Mouse (Mus musculus) embryonic facial prominence, embryonic 14.5 days (tissue): Measurements from ENCODE around the gene Efcab5. TPM values are rescaled to one million over a fixed set of nuclear protein-coding genes. Genes with fewer than 3 reads are reported as not detected.

ENCODE experiments used
- ATAC-seq: fragments of 200-750 bp; cut with Nextera tagmentation; 2 replicates; pipeline ENCODE4 v1.8.0; 2017; ENCODE audit warnings: low read depth, moderate number of reproducible peaks, moderate TSS enrichment
- DNase-seq: peaks from one replicate; pipeline ENCODE4 v3.0.0-alpha.2; 2015; ENCODE audit warnings: low spot score
- H3K27ac ChIP-seq: fragments of 300-500 bp; sonication (generic); replicated peaks from 2 replicates; pipeline ENCODE4 v1.5.1; 2014; ENCODE audit warnings: low read depth, mild to moderate bottlenecking, low read length, moderate library complexity
- H3K27me3 ChIP-seq: fragments of 300-500 bp; sonication (generic); replicated peaks from 2 replicates; pipeline ENCODE4 v1.6.1; 2014; ENCODE audit warnings: low read length; ENCODE audit not compliant: control insufficient read depth, insufficient read depth
- H3K36me3 ChIP-seq: fragments of 300-500 bp; sonication (generic); 2 replicates; pipeline ENCODE4 v1.6.1; 2014; ENCODE audit warnings: low read length, mixed read lengths; ENCODE audit not compliant: control insufficient read depth, insufficient read depth
- H3K4me1 ChIP-seq: fragments of 300-500 bp; sonication (generic); 2 replicates; pipeline ENCODE4 v1.6.1; 2014; ENCODE audit warnings: antibody characterized with exemption, low read length; ENCODE audit not compliant: control insufficient read depth, insufficient read depth
- H3K4me2 ChIP-seq: fragments of 300-500 bp; sonication (generic); 2 replicates; pipeline ENCODE4 v1.6.1; 2014; ENCODE audit warnings: low read depth, mild to moderate bottlenecking, low read length, moderate library complexity, mixed read lengths
- H3K4me3 ChIP-seq: fragments of 300-500 bp; sonication (generic); 2 replicates; pipeline ENCODE4 v1.5.1; 2014; ENCODE audit warnings: low read depth, mild to moderate bottlenecking, low read length
- H3K9ac ChIP-seq: fragments of 300-500 bp; sonication (generic); 2 replicates; pipeline ENCODE4 v1.6.1; 2014; ENCODE audit warnings: low read depth, mild to moderate bottlenecking, low read length, moderate library complexity, mixed read lengths
- H3K9me3 ChIP-seq: fragments of 300-500 bp; sonication (generic); 2 replicates; pipeline ENCODE4 v1.6.1; 2016; ENCODE audit warnings: low read length; ENCODE audit not compliant: control insufficient read depth
- WGBS: fragments of 180-500 bp; shearing (Covaris S2); extraction: QIAGEN DNeasy Blood & Tissue Kit; methylation state at CpG from one replicate; pipeline ENCODE4 v1.1.7; 2014; 5-methylcytosine and 5-hydroxymethylcytosine counted together
- polyA plus RNA-seq: library from polyadenylated mRNA; unstranded; fragments of >200 nt; fragmentation: Nextera tagmentation; extraction: Ambion mirVana; gene quantifications from 2 replicates; pipeline ENCODE4 v1.2.1, GENCODE M21; 2014

Efcab5 gene
- polyA plus RNA-seq, 1 experiment from 2014 or later, result 0.50 TPM

DNA sequence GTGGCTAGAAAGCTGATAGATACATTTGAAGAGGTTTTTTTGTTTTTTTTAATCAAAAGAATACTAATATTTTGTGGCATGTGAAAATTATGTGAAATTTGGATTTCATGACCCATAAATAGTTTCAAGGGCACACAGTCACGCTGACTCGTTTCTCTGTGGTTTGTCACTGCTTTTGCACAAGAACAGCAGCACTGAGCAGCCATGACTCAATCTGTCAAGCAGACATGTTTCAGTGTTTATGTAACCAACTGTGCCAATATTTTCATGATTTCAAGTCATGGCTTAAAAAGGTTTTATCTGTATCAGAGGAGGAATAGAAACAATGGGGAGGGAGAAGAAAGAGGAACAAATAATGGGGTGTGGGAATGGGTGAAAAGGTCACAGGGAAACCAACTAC, 3.8 kb downstream of the Efcab5 start:
- no peak overlapping the region for H3K27ac ChIP-seq
- no peak overlapping the region for H3K9ac ChIP-seq
- H3K4me1 ChIP-seq, result no peaks in the 10 kb centered on the region
- ATAC-seq (no peak), DNase-seq (no peak)
- WGBS, result 41% methylated on average over 2 of the region's 2 CpGs
- no peak overlapping the region for H3K4me2 ChIP-seq
- no peak overlapping the region for H3K4me3 ChIP-seq
- H3K36me3 ChIP-seq, result no peaks in the 10 kb centered on the region
- no peaks in the 10 kb centered on the region for H3K9me3 ChIP-seq
- H3K27me3 ChIP-seq, result no peaks in the 10 kb centered on the region

DNA sequence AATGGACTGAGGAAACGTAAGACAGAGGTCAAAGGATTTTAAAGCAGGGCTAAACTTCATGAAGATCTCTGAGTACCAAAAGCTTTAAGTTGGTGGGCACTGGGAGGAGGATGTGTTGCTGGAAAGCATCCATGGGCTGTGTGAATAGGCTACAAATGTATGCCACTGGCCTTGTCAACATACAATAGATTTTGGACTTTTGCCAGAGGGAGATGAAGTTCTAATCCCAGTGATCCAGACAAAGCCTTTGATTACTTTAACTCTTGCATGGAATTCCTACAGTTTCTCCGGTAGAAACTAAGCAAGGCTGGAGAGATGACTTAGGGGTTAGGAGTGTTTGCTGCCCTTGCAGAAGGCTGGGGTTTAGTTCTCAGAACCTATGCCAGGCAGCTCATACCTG, 6.2 kb downstream of the Efcab5 start:
- Histone ChIP-seq H3K9ac (no peak overlapping the region), H3K4me3 (no peak overlapping the region), H3K36me3 (no peaks in the 10 kb centered on the region), H3K4me2 (no peak overlapping the region), H3K27me3 (no peaks in the 10 kb centered on the region), H3K27ac (no peak overlapping the region), H3K4me1 (no peaks in the 10 kb centered on the region), H3K9me3 (no peaks in the 10 kb centered on the region)
- ATAC-seq (no peak), DNase-seq (peak; percentile 59)
- 45% methylated on average over 2 of the region's 2 CpGs for WGBS

DNA sequence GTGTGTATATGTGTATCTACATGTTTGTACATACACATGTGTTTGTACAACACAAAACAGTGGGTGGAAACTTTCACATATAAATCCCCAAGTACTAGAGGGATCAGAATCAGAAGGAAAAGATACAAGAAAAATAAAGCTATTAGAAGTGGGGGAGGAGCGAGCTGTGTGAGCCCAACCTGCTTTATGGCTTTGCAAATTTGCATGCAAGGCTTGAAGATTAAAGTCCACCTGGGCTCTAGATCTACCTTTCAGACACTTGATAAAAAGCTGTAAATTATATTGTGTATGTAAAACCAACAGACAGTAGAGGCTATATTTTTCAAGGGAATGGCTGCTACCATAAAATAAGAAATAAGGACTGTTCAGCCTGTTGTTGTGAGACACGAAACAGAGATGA, 6.7 kb downstream of the Efcab5 start:
- H3K4me3 ChIP-seq, result no peak overlapping the region
- no peaks in the 10 kb centered on the region for H3K9me3 ChIP-seq
- no peak for ATAC-seq
- H3K27me3 ChIP-seq, result no peaks in the 10 kb centered on the region
- no peak for DNase-seq
- WGBS, result 80% methylated on average over 2 of the region's 2 CpGs
- H3K27ac ChIP-seq, result no peak overlapping the region
- H3K4me1 ChIP-seq, result no peaks in the 10 kb centered on the region
- H3K9ac ChIP-seq, result no peak overlapping the region
- H3K4me2 ChIP-seq, result no peak overlapping the region
- H3K36me3 ChIP-seq, result no peaks in the 10 kb centered on the region

DNA sequence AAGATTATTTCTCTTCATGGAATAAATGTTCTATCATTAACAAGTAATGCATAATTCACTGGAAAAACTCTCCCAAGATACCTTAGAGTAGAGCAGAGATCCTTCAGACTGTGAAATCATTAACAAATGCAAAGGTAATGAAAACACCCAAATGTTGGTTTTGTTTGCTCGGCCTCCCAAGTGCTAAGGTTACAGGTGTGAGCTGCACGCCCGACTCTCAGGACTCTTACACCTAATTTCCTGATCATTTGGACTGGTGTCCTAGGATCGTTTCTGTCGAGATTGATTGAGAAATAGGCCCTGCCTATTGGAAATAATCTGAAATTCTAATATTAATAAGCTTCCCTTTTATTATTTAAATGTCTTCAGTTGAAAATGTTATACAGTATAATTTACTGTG, 7.2 kb downstream of the Efcab5 start:
- H3K36me3 ChIP-seq, result no peaks in the 10 kb centered on the region
- no peaks in the 10 kb centered on the region for H3K4me1 ChIP-seq
- no peak for DNase-seq
- no peak overlapping the region for H3K9ac ChIP-seq
- no peak overlapping the region for H3K27ac ChIP-seq
- no peaks in the 10 kb centered on the region for H3K9me3 ChIP-seq
- no peak overlapping the region for H3K4me2 ChIP-seq
- no peaks in the 10 kb centered on the region for H3K27me3 ChIP-seq
- H3K4me3 ChIP-seq, result no peak overlapping the region
- WGBS, result 67% methylated on average over 5 of the region's 5 CpGs
- no peak for ATAC-seq

DNA sequence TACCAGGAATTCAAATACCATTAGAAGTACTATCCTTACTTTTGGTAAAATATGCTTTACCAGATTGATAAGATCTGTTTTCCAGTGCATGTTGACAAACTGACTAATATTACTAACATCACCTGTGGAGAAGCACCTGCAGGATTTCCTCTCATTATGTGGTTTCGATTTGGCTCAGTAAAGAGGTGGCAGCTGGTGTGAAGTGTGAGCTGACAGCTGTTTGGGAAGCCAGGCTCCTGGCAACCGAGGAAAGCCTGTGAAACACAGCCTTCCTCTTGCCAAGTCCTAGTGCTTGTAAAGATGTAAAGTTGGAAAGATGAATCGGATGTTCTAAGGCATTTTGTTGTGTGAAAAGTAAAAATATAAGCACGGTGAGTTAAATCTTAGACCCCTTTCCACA, 7.9 kb downstream of the Efcab5 start:
- 47% methylated on average over 4 of the region's 4 CpGs for WGBS
- peak; percentile 57 for DNase-seq
- H3K9me3 ChIP-seq, result no peaks in the 10 kb centered on the region

DNA sequence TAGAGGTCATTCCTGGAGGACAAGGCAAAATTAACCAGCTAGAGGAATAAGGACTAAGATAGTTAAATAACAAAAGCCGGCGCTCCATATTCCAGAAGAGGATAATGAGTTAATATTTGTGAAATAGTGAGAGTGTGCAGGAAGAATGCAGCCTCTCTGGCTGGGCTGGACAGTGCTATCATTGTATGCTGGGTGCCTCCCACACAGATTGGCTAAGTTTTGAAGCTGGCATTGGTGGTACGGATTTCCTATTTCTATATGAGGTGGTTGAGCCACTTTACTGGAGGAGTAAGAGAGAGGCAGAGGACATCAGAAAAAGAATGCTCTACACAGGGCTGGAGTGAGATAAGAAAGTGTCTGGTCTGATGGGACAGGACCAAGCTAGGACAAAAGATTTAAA, 9.0 kb downstream of the Efcab5 start:
- WGBS, result 83% methylated on average over 3 of the region's 3 CpGs
- Histone ChIP-seq H3K4me1 (no peaks in the 10 kb centered on the region), H3K27me3 (no peaks in the 10 kb centered on the region), H3K4me2 (no peak overlapping the region), H3K4me3 (no peak overlapping the region), H3K27ac (no peak overlapping the region), H3K9me3 (no peaks in the 10 kb centered on the region), H3K36me3 (no peaks in the 10 kb centered on the region), H3K9ac (no peak overlapping the region)
- ATAC-seq (no peak), DNase-seq (no peak)

More for the DNA sequence above, 7.9 kb downstream of the Efcab5 start:
- 0 out of 2 replicates have a peak, but pooled peaks have one; percentile 63 for ATAC-seq
- Histone ChIP-seq H3K36me3 (no peaks in the 10 kb centered on the region), H3K27me3 (no peaks in the 10 kb centered on the region), H3K4me2 (no peak overlapping the region), H3K4me1 (no peaks in the 10 kb centered on the region), H3K9ac (no peak overlapping the region), H3K4me3 (no peak overlapping the region), H3K27ac (no peak overlapping the region)

DNA sequence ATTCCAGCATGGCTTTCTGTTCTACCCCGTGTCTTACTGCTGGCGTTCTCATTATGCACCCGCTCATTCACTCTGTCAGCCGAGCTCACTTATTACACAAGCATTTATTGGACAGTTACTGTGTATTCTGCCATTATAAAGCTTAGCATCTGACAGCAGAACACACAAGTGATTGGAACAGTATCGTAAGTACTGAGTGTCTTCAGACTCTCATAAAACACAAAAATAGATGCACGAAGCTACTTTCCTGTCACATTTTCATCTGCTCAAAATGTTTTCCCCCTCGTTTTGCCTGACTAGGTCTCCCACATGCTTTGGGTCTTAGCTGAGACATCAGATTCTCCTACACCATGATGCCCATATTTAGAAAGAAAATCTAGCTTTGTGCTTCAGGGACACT, 14.2 kb downstream of the Efcab5 start:
- Histone ChIP-seq H3K27ac (no peak overlapping the region), H3K9me3 (no peaks in the 10 kb centered on the region), H3K27me3 (no peaks in the 10 kb centered on the region), H3K4me2 (no peak overlapping the region), H3K4me3 (no peak overlapping the region), H3K9ac (no peak overlapping the region), H3K4me1 (peaks cover 6% of the 10 kb centered on the region; the same call in 1 of the 2 replicates), H3K36me3 (no peaks in the 10 kb centered on the region)
- ATAC-seq (no peak), DNase-seq (no peak)
- 58% methylated on average over 7 of the region's 7 CpGs for WGBS

DNA sequence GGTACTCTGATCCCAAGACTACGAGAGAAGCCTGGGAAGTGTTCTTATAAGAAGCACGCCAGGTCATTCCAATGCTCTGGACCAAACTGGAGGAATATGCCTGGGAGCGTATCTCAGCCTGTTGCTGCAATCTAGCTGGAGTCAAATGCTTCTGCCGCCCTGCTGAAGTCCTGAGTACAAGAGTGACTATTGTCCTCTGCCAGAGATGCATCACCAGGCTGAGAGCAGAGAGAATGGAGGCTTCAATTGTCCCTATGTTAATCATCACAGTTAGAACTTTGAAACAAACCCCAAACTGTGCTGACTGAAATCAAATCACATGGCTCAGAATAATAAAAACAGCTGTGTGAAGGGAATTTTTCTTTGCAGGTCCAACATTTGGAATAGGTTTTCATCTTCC, 15.0 kb downstream of the Efcab5 start:
- Histone ChIP-seq H3K9me3 (no peaks in the 10 kb centered on the region), H3K36me3 (no peaks in the 10 kb centered on the region), H3K4me3 (no peak overlapping the region), H3K4me2 (no peak overlapping the region), H3K27ac (no peak overlapping the region), H3K27me3 (no peaks in the 10 kb centered on the region), H3K4me1 (peaks cover 6% of the 10 kb centered on the region; the same call in 1 of the 2 replicates), H3K9ac (no peak overlapping the region)
- WGBS, result 36% methylated on average over 4 of the region's 4 CpGs
- ATAC-seq, result no peak
- DNase-seq, result no peak

DNA sequence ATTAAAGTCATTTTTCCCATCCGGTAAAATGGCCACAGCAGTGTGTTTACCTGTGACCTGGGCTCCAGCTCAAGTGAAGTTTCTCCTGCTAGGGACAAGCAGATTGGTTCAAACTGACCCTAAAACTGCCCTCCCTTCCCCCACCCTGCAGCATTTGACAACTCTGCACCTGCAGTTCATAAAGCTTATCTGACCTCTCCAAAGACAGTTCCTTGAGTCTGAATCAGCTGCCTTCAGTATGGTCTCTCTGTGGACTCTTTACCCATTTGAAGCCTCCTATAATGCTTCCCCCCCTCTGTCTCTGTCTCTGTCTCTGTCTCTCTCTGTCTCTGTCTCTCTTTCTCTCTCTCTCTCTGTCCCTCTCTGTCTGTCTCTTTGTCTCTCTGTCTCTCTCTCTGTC, 28.0 kb downstream of the Efcab5 start:
- Histone ChIP-seq H3K9ac (no peak overlapping the region), H3K36me3 (no peaks in the 10 kb centered on the region), H3K4me3 (no peak overlapping the region), H3K9me3 (no peaks in the 10 kb centered on the region), H3K4me1 (no peaks in the 10 kb centered on the region), H3K4me2 (no peak overlapping the region), H3K27me3 (no peaks in the 10 kb centered on the region), H3K27ac (no peak overlapping the region)
- DNase-seq, result no peak
- 64% methylated on average over 1 of the region's 1 CpGs for WGBS
- ATAC-seq, result no peak
